Mouse (Mus musculus) stomach, embryonic 16.5 days (tissue): ENCODE data around the gene Rcn2. TPM values are rescaled to one million over a fixed set of nuclear protein-coding genes. Genes with fewer than 3 reads are reported as not detected.
"Not testable (repeated sequence)": the region's sequence is repeated elsewhere in the genome, so short reads cannot be mapped to it uniquely, and the experiment has no call there.

Source experiments
- ATAC-seq: fragments of 200-750 bp; cut with Nextera tagmentation; 2 replicates; pipeline ENCODE4 v1.8.0; 2017; ENCODE audit warnings: moderate number of reproducible peaks, moderate TSS enrichment; ENCODE audit not compliant: insufficient read depth, low FRiP score
- H3K27ac ChIP-seq: fragments of 300-500 bp; sonication (generic); 2 replicates; pipeline ENCODE4 v1.5.1; 2014; ENCODE audit warnings: low read length
- H3K27me3 ChIP-seq: fragments of 300-500 bp; sonication (generic); 2 replicates; pipeline ENCODE4 v1.6.1; 2014; ENCODE audit warnings: low read length, control low read depth, mixed read lengths; ENCODE audit not compliant: control insufficient read depth, insufficient read depth
- H3K36me3 ChIP-seq: fragments of 300-500 bp; sonication (generic); 2 replicates; pipeline ENCODE4 v1.6.1; 2014; ENCODE audit warnings: low read length; ENCODE audit not compliant: control insufficient read depth, insufficient read depth
- H3K4me1 ChIP-seq: fragments of 300-500 bp; sonication (generic); 2 replicates; pipeline ENCODE4 v1.6.1; 2014; ENCODE audit warnings: low read length, control low read depth, mixed read lengths; ENCODE audit not compliant: control insufficient read depth, insufficient read depth
- H3K4me2 ChIP-seq: fragments of 300-500 bp; sonication (generic); 2 replicates; pipeline ENCODE4 v1.6.1; 2014; ENCODE audit warnings: low read depth, low read length, mixed read lengths
- H3K4me3 ChIP-seq: fragments of 300-500 bp; sonication (generic); replicated peaks from 2 replicates; pipeline ENCODE4 v1.5.1; 2014; ENCODE audit warnings: mild to moderate bottlenecking, low read length
- H3K9ac ChIP-seq: fragments of 300-500 bp; sonication (generic); 2 replicates; pipeline ENCODE4 v1.6.1; 2014; ENCODE audit warnings: low read length
- H3K9me3 ChIP-seq: fragments of 300-500 bp; sonication (generic); replicated peaks from 2 replicates; pipeline ENCODE4 v1.6.1; 2016; ENCODE audit warnings: low read length, control low read depth; ENCODE audit not compliant: control insufficient read depth
- WGBS: fragments of 180-500 bp; shearing (Covaris S2); extraction: QIAGEN DNeasy Blood & Tissue Kit; methylation state at CpG from one replicate; pipeline ENCODE4 v1.1.7; 2014; 5-methylcytosine and 5-hydroxymethylcytosine counted together
- polyA plus RNA-seq: library from polyadenylated mRNA; unstranded; fragments of >200 nt; fragmentation: Nextera tagmentation; extraction: Ambion mirVana; gene quantifications from 2 replicates; pipeline ENCODE4 v1.2.1, GENCODE M21; 2015

Gene Rcn2
- polyA plus RNA-seq, result 158 and 168 TPM in 2 replicates

DNA sequence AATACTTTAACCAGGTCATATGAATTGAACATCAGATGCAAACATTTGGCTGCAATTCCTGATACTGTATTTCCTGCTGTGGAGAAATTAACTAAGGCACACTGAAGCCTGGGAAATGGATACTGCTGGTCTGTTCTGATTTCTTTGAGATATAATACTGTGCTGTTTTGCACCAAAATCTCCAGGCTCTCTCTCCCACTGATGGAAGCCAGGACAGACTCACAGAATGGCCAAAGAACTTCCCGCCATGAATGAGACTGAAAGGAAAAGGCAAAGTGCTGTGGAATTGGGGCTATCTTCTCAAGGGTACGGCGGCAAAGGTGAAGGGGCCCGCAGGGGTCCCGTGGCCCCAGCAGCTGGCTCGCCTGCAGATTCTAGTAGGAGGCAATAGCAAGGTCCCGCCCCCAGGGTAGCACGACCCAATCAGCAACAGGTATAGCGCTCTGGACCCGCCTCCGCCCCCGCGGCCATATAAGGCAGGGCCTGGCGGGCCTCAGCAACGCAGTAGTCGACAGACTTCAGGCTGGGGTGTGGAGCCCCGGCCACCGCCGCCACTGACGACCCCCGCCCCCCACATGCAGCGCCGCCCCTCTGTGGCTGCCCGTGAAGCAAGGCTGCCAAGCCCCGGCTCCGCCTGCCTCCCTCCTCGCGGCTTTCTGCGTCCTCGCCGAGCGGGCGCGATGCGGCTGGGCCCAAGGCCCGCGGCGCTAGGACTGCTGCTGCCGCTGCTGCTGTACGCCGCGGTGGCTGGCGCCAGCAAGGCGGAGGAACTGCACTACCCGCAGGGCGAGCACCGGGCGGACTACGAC, at the start of gene Rcn2:
Gene Rcn2, plus strand, starts transcription at position 474 of the 809 bp plus-strand sequence.
- WGBS, result under 1% methylated on average over 49 of the region's 49 CpGs
- H3K9me3 ChIP-seq, result no peaks in the 10 kb centered on the region
- peak; percentile 100 for ATAC-seq
- peaks cover 10% of the 10 kb centered on the region for H3K4me1 ChIP-seq
- peaks cover 4% of the 10 kb centered on the region; the same call in 1 of the 2 replicates for H3K36me3 ChIP-seq
- H3K27me3 ChIP-seq, result no peaks in the 10 kb centered on the region
- peak within 1 kb of the TSS; percentile 79 for H3K4me2 ChIP-seq
- peak within 1 kb of the TSS; percentile 73 for H3K4me3 ChIP-seq
- H3K27ac ChIP-seq, result peak within 1 kb of the TSS; percentile 93
- H3K9ac ChIP-seq, result peak within 1 kb of the TSS; percentile 97

DNA sequence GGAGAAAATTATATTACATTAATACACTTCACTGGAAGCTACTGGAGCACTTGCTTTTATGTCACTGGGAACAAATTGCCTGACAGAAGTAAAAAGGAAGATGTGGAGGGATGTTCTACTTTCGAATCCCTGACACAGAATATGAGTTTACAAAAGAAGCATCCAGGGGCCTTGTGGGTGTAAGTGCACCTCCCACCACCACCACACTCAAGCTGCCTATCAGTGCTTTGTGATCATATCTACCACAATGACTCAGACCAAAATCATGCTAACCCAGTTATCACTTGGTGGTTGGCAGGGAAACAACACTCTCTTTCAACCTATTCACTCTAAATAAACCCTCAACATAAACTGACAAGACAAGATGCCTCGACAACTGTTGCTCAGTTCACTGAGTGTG, 37.0 kb upstream of the Rcn2 start:
- not testable (repeated sequence) for H3K4me2 ChIP-seq, H3K9me3 ChIP-seq, H3K36me3 ChIP-seq, ATAC-seq, H3K9ac ChIP-seq, H3K4me3 ChIP-seq, H3K4me1 ChIP-seq, H3K27ac ChIP-seq, H3K27me3 ChIP-seq
- no CpG with 5 or more reads among the region's 2 CpGs for WGBS

DNA sequence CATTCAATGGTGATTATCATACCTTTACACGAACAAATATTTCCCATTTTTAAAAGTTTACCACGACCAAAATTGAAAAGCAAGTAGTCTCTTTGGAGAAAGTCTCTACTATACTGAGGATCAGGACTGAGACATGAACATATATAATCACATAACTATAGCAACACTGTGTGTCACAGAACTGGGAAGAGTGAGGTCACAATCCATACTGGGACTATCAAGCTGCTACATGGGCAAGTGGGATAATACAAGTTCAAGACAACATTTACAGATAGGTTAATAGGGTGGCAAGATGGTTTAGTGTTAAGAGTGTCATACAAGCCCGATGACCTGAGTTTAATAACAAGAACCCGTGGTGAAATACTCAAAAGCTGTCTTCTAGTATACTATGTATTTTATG, 31.2 kb upstream of the Rcn2 start, which contains the start of gene 4930563M21Rik:
Gene 4930563M21Rik, minus strand, starts transcription at position 101 of the 400 bp plus-strand sequence.
- no peak within 1 kb of the TSS for H3K27ac ChIP-seq
- no peaks in the 10 kb centered on the region for H3K4me1 ChIP-seq
- no peak within 1 kb of the TSS for H3K4me3 ChIP-seq
- no peaks in the 10 kb centered on the region for H3K36me3 ChIP-seq
- no peak for ATAC-seq
- no peaks in the 10 kb centered on the region for H3K27me3 ChIP-seq
- H3K9ac ChIP-seq, result no peak within 1 kb of the TSS
- H3K4me2 ChIP-seq, result no peak within 1 kb of the TSS
- no peaks in the 10 kb centered on the region for H3K9me3 ChIP-seq
- WGBS, result 73% methylated on average over 4 of the region's 4 CpGs

GRCm38 (mm10) chr9:56024772-56025171, 16.9 kb upstream of the Rcn2 start:
- Histone ChIP-seq H3K9ac (no peak overlapping the region), H3K9me3 (no peaks in the 10 kb centered on the region), H3K4me3 (no peak overlapping the region), H3K4me1 (no peaks in the 10 kb centered on the region), H3K27me3 (no peaks in the 10 kb centered on the region), H3K27ac (no peak overlapping the region), H3K4me2 (no peak overlapping the region), H3K36me3 (no peaks in the 10 kb centered on the region)
- no peak for ATAC-seq
- 51% methylated on average over 2 of the region's 2 CpGs for WGBS

GRCm38 (mm10) chr9:56027292-56027691, 14.4 kb upstream of the Rcn2 start:
- Histone ChIP-seq H3K9me3 (no peaks in the 10 kb centered on the region), H3K27me3 (no peaks in the 10 kb centered on the region), H3K4me3 (no peak overlapping the region), H3K4me1 (no peaks in the 10 kb centered on the region), H3K36me3 (no peaks in the 10 kb centered on the region), H3K9ac (no peak overlapping the region), H3K27ac (no peak overlapping the region), H3K4me2 (no peak overlapping the region)
- 82% methylated on average over 16 of the region's 16 CpGs for WGBS
- ATAC-seq, result no peak

- 60% methylated on average over 3 of the region's 3 CpGs for WGBS
- H3K27me3 ChIP-seq, result no peaks in the 10 kb centered on the region
- H3K4me2 ChIP-seq, result no peak overlapping the region
Measured at GRCm38 (mm10) chr9:56032219-56032618, 9.4 kb upstream of the Rcn2 start.

GRCm38 (mm10) chr9:56042181-56042621, 556 bp downstream of the Rcn2 start:
- Histone ChIP-seq H3K27ac (peak overlapping the region; percentile 93), H3K36me3 (peaks cover 4% of the 10 kb centered on the region; the same call in 1 of the 2 replicates), H3K4me3 (peak overlapping the region; percentile 73), H3K9me3 (no peaks in the 10 kb centered on the region), H3K27me3 (no peaks in the 10 kb centered on the region), H3K4me2 (peak overlapping the region; percentile 79), H3K4me1 (peaks cover 10% of the 10 kb centered on the region), H3K9ac (peak overlapping the region; percentile 97)
- WGBS, result under 1% methylated on average over 16 of the region's 16 CpGs
- no peak for ATAC-seq

More at GRCm38 (mm10) chr9:56032219-56032618, 9.4 kb upstream of the Rcn2 start:
- Histone ChIP-seq H3K36me3 (no peaks in the 10 kb centered on the region), H3K9ac (no peak overlapping the region), H3K9me3 (no peaks in the 10 kb centered on the region), H3K4me3 (no peak overlapping the region), H3K27ac (no peak overlapping the region), H3K4me1 (no peaks in the 10 kb centered on the region)
- ATAC-seq, result no peak

- Histone ChIP-seq H3K9me3 (no peaks in the 10 kb centered on the region), H3K27me3 (no peaks in the 10 kb centered on the region), H3K36me3 (peaks cover 17% of the 10 kb centered on the region), H3K4me3 (no peak overlapping the region), H3K4me1 (no peaks in the 10 kb centered on the region), H3K9ac (no peak overlapping the region), H3K27ac (no peak overlapping the region), H3K4me2 (no peak overlapping the region)
- WGBS, result 77% methylated on average over 3 of the region's 3 CpGs
- ATAC-seq, result no peak
Measured at GRCm38 (mm10) chr9:56053796-56054195, 12.2 kb downstream of the Rcn2 start.

- ATAC-seq, result no peak
- peaks cover 21% of the 10 kb centered on the region for H3K36me3 ChIP-seq
- no peaks in the 10 kb centered on the region for H3K27me3 ChIP-seq
- H3K9ac ChIP-seq, result no peak overlapping the region
- H3K9me3 ChIP-seq, result no peaks in the 10 kb centered on the region
- H3K27ac ChIP-seq, result no peak overlapping the region
- H3K4me2 ChIP-seq, result no peak overlapping the region
- WGBS, result 91% methylated on average over 6 of the region's 6 CpGs
- no peak overlapping the region for H3K4me3 ChIP-seq
- H3K4me1 ChIP-seq, result no peaks in the 10 kb centered on the region
Measured at GRCm38 (mm10) chr9:56056147-56056546, 14.5 kb downstream of the Rcn2 start.
